Mouse (Mus musculus) liver, adult (tissue): ENCODE measurements around the gene Ube2e3.

Experiments
- GATA4 ChIP-seq: IDR thresholded peaks from 2 replicates; pipeline ENCODE4 v1.6.1; 2014; ENCODE audit warnings: mild to moderate bottlenecking, low read length; ENCODE audit not compliant: insufficient replicate concordance

The Ube2e3 gene

DNA sequence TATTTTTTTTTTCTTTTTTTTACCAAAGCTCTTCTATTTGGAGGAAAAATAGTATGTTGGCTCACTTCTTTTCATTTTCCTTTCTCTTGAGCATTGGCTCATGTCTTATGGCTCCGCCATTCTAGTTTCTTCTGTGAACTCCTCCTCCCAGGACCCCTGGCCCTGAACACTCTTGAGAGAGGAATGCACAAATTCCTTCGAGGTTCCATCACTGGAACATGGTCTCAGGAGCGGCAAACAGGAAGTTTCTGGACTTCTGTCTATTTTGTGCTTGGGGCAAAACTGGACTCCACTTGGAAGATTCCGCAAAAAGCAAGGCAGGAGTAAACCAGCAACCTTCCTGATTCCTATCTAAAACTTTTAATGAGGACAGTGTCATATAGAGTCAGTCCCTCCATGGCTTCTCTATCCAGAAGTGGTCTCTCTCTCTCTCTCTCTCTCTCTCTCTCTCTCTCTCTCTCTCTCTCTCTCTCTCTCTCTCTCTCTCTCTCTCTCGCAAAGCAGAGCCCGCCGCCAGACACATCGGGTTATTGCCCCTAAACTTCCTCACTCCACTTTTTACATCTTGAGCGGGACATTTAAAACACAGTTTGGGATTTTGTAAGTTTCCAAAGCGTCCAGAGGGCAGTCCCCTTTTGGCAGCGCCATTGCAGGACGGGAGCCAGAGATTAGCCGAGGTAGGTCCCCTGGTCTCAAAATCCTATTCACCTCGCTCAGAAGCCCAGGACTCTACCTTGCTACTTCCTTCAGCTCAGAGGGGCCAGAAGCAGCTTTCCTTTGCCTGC, at the start of gene Ube2e3:
Gene Ube2e3, plus strand, starts transcription at position 399 of the 785 bp plus-strand sequence.
- TF ChIP-seq GATA4, result no peak

GRCm38 (mm10) chr2:78829887-78830286, 38.0 kb upstream of the Ube2e3 start:
- TF ChIP-seq GATA4, result no peak

DNA sequence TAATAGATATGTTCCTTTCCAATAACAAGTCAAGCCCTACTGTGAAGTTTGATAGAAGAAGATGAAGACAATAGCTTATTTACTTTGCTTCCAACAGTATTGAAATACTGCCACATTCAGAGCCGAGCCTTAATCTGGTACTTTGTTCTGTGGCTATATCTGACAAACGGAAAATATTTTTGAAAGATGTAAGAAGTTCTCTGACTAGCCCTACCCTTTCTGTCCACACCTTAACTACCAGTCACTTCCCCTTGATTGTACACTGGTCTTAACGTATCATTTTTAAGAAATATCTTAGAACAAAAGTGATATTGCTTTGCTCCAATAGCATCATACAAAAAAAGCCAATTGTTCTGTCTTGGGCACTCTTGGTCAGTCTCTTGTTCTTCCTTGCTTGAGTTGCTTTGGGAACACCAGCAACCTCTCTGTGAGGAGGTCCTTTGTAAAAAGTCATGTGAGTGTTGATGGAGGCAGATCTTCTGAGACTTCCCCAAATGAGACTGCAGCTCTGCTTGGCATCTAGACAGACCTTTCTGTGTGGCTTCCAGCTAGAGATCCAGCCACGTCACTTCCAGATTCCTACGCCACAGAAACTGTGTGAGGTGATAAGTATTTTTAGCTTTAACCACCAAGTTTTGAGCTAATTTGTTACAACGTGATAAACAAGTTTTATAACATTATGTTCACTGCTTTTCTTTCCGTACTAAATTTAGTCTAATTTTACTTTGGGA, 26.3 kb upstream of the Ube2e3 start:
- no peak for TF ChIP-seq GATA4

DNA sequence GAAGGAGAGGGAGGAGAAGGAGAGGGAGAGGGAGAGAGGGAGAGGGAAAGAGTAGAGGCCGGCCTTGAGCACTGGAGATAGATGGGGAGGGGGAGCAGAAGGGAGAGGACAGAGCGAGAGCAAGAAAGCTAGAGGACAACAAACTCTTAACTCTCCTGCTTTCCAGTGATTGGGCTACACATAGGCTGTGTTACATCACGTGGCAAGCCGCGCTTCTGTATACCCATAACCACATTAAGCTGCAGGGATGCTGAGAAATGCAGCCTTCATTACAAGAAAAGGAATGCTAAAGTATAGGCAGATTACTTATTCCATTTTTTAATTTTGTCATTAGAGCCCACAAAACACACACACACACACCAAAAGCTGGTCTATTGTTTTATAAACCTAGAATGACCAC, 23.6 kb upstream of the Ube2e3 start:
- TF ChIP-seq GATA4, result no peak

GRCm38 (mm10) chr2:78845274-78845673, 22.6 kb upstream of the Ube2e3 start:
- no peak for TF ChIP-seq GATA4

- no peak for TF ChIP-seq GATA4
Observed at GRCm38 (mm10) chr2:78845717-78846116, 22.2 kb upstream of the Ube2e3 start.

GRCm38 (mm10) chr2:78854315-78854714, 13.6 kb upstream of the Ube2e3 start:
- TF ChIP-seq GATA4, result no peak

- TF ChIP-seq GATA4, result no peak
Observed at GRCm38 (mm10) chr2:78858628-78859027, 9.3 kb upstream of the Ube2e3 start.

GRCm38 (mm10) chr2:78859266-78860087, 8.4 kb upstream of the Ube2e3 start:
- TF ChIP-seq GATA4, result no peak

DNA sequence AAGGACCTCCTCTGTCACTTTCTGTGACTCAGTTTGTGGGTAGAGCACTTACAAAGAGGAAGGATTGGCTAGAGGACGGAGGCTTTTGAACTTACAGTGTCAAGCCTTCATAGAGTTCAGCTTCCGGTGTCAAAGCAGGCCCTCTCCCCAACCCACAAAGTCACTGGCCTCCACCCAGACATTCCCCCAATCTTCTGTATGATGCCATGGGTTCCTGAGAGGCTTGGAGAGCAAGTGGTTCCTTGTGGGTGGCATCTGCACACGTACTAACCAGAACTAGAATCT, 7.9 kb upstream of the Ube2e3 start:
- TF ChIP-seq GATA4, result no peak

GRCm38 (mm10) chr2:78864116-78864515, 3.8 kb upstream of the Ube2e3 start:
- no peak for TF ChIP-seq GATA4

DNA sequence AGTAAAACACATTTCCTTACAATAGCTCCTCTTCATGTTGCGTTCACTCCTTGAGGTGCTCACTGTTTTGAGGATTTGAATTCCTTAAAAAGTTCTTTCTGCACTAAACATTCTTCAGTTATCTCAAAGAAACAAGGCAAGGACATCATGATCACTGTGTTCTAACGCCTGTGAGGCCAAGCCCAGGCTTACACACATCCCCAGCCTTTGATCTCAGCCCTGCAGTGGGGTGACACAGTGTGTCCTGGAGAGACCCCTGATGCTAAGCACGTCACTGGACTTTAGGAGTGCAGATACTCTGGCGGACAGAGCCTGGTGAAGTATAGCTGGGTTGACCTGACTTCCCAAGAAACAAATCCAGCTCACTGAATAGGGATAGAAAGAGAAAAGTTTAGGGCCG, 3.1 kb upstream of the Ube2e3 start:
- no peak for TF ChIP-seq GATA4

DNA sequence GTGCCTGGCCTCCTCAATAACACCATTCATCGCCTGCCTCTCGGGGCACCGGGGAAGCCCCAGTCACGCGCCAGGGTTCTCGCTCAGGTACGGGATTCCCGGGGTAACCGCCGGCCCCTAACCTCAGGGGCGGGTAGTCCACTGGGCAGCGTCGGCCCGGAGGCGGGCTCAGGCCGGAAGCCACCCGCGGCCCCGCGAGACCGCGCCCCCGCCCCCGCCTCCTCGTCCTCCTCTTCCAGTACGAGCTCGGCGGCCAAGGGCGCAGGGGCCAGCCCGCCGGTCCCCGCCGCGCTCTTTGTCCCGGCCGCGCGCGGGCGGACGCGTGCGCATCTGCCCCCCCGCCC, 559 bp downstream of the Ube2e3 start:
- no peak for TF ChIP-seq GATA4

GRCm38 (mm10) chr2:78868951-78869720, 1.2 kb downstream of the Ube2e3 start:
- no peak; the same call in 1 of the 2 replicates for TF ChIP-seq GATA4

GRCm38 (mm10) chr2:78869721-78870442, 2.0 kb downstream of the Ube2e3 start:
- no peak for TF ChIP-seq GATA4

GRCm38 (mm10) chr2:78870443-78871025, 2.6 kb downstream of the Ube2e3 start:
- no peak for TF ChIP-seq GATA4
